Mouse (Mus musculus): ENCODE results near the gene Tnpo3. TPM values are rescaled to one million over a fixed set of nuclear protein-coding genes. Genes with fewer than 3 reads are reported as not detected.
A peak's percentile ranks its signal among the peaks of the same experiment; 100 is the strongest.
"Not testable (repeated sequence)": the region's sequence is repeated elsewhere in the genome, so short reads cannot be mapped to it uniquely, and the experiment has no call there.

The Tnpo3 gene
- polyA plus RNA-seq, 1 experiment from 2014 or later, result 85.4 TPM

GRCm38 (mm10) chr6:29622273-29622672 is 12.6 kb upstream of the Tnpo3 start:
- WGBS, result 52% methylated on average over 6 of the region's 6 CpGs
- Histone ChIP-seq H3K4me3 (replicated peaks; ENCODE audit: low read length) (no peak overlapping the region), H3K27ac (no peak overlapping the region), H3K27me3 (ENCODE audit: control insufficient read depth, insufficient read depth, low read length) (no peaks in the 10 kb centered on the region), H3K9ac (no peak overlapping the region), H3K9me3 (ENCODE audit: control insufficient read depth, low read length) (no peaks in the 10 kb centered on the region), H3K4me2 (replicated peaks) (no peak overlapping the region), H3K36me3 (replicated peaks; ENCODE audit: control insufficient read depth, insufficient read depth) (no peaks in the 10 kb centered on the region), H3K4me1 (replicated peaks; ENCODE audit: control insufficient read depth, insufficient read depth, low read length) (no peaks in the 10 kb centered on the region)
- ATAC-seq (ENCODE audit: low FRiP score) (no peak), DNase-seq (ENCODE audit: low spot score) (no peak)

GRCm38 (mm10) chr6:29620840-29621543 is 11.3 kb upstream of the Tnpo3 start:
- Histone ChIP-seq H3K9ac (no peak overlapping the region), H3K4me1 (replicated peaks; ENCODE audit: control insufficient read depth, insufficient read depth, low read length) (no peaks in the 10 kb centered on the region), H3K4me2 (replicated peaks) (no peak overlapping the region), H3K36me3 (replicated peaks; ENCODE audit: control insufficient read depth, insufficient read depth) (no peaks in the 10 kb centered on the region), H3K27ac (no peak overlapping the region), H3K9me3 (ENCODE audit: control insufficient read depth, low read length) (no peaks in the 10 kb centered on the region), H3K4me3 (replicated peaks; ENCODE audit: low read length) (no peak overlapping the region), H3K27me3 (ENCODE audit: control insufficient read depth, insufficient read depth, low read length) (no peaks in the 10 kb centered on the region)
- no peak for ATAC-seq (ENCODE audit: low FRiP score)
- 67% methylated on average over 17 of the region's 17 CpGs for WGBS
- DNase-seq (ENCODE audit: low spot score), result no peak

- DNase-seq (ENCODE audit: low spot score) (no peak), ATAC-seq (ENCODE audit: low FRiP score) (no peak)
- H3K9me3 ChIP-seq (ENCODE audit: control insufficient read depth, low read length), result no peaks in the 10 kb centered on the region
- H3K9ac ChIP-seq, result no peak overlapping the region
- no peak overlapping the region for H3K27ac ChIP-seq
- no peak overlapping the region for H3K4me2 ChIP-seq (replicated peaks)
- WGBS, result 56% methylated on average over 3 of the region's 3 CpGs
- H3K27me3 ChIP-seq (ENCODE audit: control insufficient read depth, insufficient read depth, low read length), result no peaks in the 10 kb centered on the region
- no peaks in the 10 kb centered on the region for H3K36me3 ChIP-seq (replicated peaks; ENCODE audit: control insufficient read depth, insufficient read depth)
- no peaks in the 10 kb centered on the region for H3K4me1 ChIP-seq (replicated peaks; ENCODE audit: control insufficient read depth, insufficient read depth, low read length)
- no peak overlapping the region for H3K4me3 ChIP-seq (replicated peaks; ENCODE audit: low read length)
Observed at GRCm38 (mm10) chr6:29620176-29620575, 10.5 kb upstream of the Tnpo3 start.

DNA sequence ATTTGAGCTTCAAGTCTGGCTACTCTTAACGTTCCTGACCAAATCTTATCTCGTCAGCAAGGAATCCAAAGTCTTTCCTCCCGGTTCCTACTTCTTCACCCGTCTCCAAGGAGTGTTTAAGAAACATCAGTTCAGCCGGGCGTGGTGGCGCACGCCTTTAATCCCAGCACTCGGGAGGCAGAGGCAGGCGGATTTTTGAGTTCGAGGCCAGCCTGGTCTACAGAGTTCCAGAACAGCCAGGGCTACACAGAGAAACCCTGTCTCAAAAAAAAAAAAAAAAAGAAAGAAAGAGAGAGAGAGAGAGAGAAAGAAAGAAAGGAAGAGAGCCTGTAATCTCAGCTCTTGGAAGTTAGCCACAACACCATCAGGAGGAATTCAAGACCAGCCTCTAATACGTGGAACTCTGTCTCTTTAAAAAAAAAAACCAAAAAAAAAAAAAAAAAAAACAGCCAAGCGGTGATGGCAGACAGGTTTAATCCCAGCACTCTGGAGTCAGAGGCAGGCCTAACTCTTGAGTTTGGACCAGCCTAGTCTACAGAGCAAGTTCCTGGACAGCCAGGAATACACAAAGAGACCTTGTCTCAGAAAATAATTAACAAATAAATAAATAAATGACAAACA is 443 bp upstream of the Tnpo3 start:
- not testable (repeated sequence) for DNase-seq (ENCODE audit: low spot score); H3K36me3 ChIP-seq (replicated peaks; ENCODE audit: control insufficient read depth, insufficient read depth); H3K27me3 ChIP-seq (ENCODE audit: control insufficient read depth, insufficient read depth, low read length); H3K9me3 ChIP-seq (ENCODE audit: control insufficient read depth, low read length); ATAC-seq (ENCODE audit: low FRiP score)
- peaks cover 24% of the 10 kb centered on the region for H3K4me1 ChIP-seq (replicated peaks; ENCODE audit: control insufficient read depth, insufficient read depth, low read length)
- peak overlapping the region; percentile 91 for H3K9ac ChIP-seq
- H3K27ac ChIP-seq, result peak overlapping the region; percentile 85
- WGBS, result 34% methylated on average over 13 of the region's 13 CpGs
- peak overlapping the region; percentile 95 for H3K4me3 ChIP-seq (replicated peaks; ENCODE audit: low read length)
- H3K4me2 ChIP-seq (replicated peaks), result peak overlapping the region; percentile 87

GRCm38 (mm10) chr6:29600188-29600587 is 9.5 kb downstream of the Tnpo3 start:
- no peak overlapping the region for H3K4me3 ChIP-seq (replicated peaks; ENCODE audit: low read length)
- H3K36me3 ChIP-seq (replicated peaks; ENCODE audit: control insufficient read depth, insufficient read depth), result no peaks in the 10 kb centered on the region
- H3K9ac ChIP-seq, result no peak overlapping the region
- ATAC-seq (ENCODE audit: low FRiP score) (no peak), DNase-seq (ENCODE audit: low spot score) (no peak)
- H3K4me1 ChIP-seq (replicated peaks; ENCODE audit: control insufficient read depth, insufficient read depth, low read length), result 0 out of 2 replicates have a peak, but pooled peaks cover 3% of the 10 kb centered on the region
- H3K27ac ChIP-seq, result no peak overlapping the region
- no peaks in the 10 kb centered on the region for H3K9me3 ChIP-seq (ENCODE audit: control insufficient read depth, low read length)
- H3K4me2 ChIP-seq (replicated peaks), result no peak overlapping the region
- H3K27me3 ChIP-seq (ENCODE audit: control insufficient read depth, insufficient read depth, low read length), result no peaks in the 10 kb centered on the region

- H3K9ac ChIP-seq, result no peak overlapping the region
- no peaks in the 10 kb centered on the region for H3K27me3 ChIP-seq (ENCODE audit: control insufficient read depth, insufficient read depth, low read length)
- 0 out of 2 replicates have a peak, but pooled peaks cover 3% of the 10 kb centered on the region for H3K4me1 ChIP-seq (replicated peaks; ENCODE audit: control insufficient read depth, insufficient read depth, low read length)
- H3K4me3 ChIP-seq (replicated peaks; ENCODE audit: low read length), result no peak overlapping the region
- no peak for ATAC-seq (ENCODE audit: low FRiP score)
- no peak overlapping the region for H3K4me2 ChIP-seq (replicated peaks)
- DNase-seq (ENCODE audit: low spot score), result no peak
- no peak overlapping the region for H3K27ac ChIP-seq
- H3K36me3 ChIP-seq (replicated peaks; ENCODE audit: control insufficient read depth, insufficient read depth), result no peaks in the 10 kb centered on the region
- H3K9me3 ChIP-seq (ENCODE audit: control insufficient read depth, low read length), result no peaks in the 10 kb centered on the region
- 79% methylated on average over 2 of the region's 2 CpGs for WGBS
Observed at GRCm38 (mm10) chr6:29595656-29596055, 14.0 kb downstream of the Tnpo3 start.

GRCm38 (mm10) chr6:29581202-29581601 is 28.5 kb downstream of the Tnpo3 start:
- no peak for DNase-seq (ENCODE audit: low spot score)
- Histone ChIP-seq H3K27ac (no peak overlapping the region), H3K9ac (no peak overlapping the region), H3K4me1 (replicated peaks; ENCODE audit: control insufficient read depth, insufficient read depth, low read length) (no peaks in the 10 kb centered on the region), H3K36me3 (replicated peaks; ENCODE audit: control insufficient read depth, insufficient read depth) (peaks cover 92% of the 10 kb centered on the region), H3K4me3 (replicated peaks; ENCODE audit: low read length) (no peak overlapping the region), H3K27me3 (ENCODE audit: control insufficient read depth, insufficient read depth, low read length) (no peaks in the 10 kb centered on the region), H3K4me2 (replicated peaks) (no peak overlapping the region), H3K9me3 (ENCODE audit: control insufficient read depth, low read length) (no peaks in the 10 kb centered on the region)
- 99% methylated on average over 3 of the region's 3 CpGs for WGBS
- no peak for ATAC-seq (ENCODE audit: low FRiP score)

DNA sequence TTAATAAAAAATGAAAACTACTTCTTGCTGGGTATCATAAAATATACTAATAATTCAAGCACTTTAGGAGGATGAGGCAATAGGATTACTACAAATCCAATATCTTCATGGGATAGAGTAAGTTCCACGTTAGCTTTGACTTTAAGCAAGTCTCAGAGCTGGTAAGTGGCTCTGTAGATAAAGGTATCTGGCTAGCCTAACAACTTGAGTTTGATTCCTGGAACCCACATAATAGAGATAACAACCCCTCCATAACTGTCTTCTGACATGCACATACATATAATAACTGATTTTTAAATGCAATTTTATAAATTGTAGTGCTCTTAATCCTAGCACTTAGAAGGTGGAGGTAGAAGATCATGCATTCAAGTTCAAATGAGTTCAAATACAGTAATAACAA is 28.9 kb downstream of the Tnpo3 start:
- DNase-seq (ENCODE audit: low spot score) (no peak), ATAC-seq (ENCODE audit: low FRiP score) (no peak)
- 100% methylated on average over 1 of the region's 1 CpGs for WGBS
- Histone ChIP-seq H3K36me3 (replicated peaks; ENCODE audit: control insufficient read depth, insufficient read depth) (peaks cover 90% of the 10 kb centered on the region), H3K9me3 (ENCODE audit: control insufficient read depth, low read length) (no peaks in the 10 kb centered on the region), H3K27me3 (ENCODE audit: control insufficient read depth, insufficient read depth, low read length) (no peaks in the 10 kb centered on the region), H3K4me1 (replicated peaks; ENCODE audit: control insufficient read depth, insufficient read depth, low read length) (no peaks in the 10 kb centered on the region), H3K9ac (no peak overlapping the region), H3K4me3 (replicated peaks; ENCODE audit: low read length) (no peak overlapping the region), H3K27ac (no peak overlapping the region), H3K4me2 (replicated peaks) (no peak overlapping the region)

DNA sequence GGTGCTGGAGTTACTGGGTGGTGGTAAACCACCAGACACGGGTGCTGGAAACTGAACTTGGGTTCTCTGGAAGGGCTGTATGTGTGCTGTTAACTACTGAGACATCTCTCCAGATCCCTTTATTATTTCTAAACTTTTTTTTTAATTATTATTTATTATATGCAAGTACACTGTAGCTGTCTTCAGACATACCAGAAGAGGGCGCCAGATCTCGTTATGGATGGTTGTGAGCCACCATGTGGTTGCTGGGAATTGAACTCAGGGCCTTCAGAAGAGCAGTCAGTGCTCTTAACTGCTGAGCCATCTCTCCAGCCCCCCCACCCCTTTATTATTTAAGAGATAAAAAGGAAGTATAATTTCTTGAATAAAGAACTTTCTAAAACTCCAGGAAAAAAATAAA is 33.3 kb downstream of the Tnpo3 start:
- not testable (repeated sequence) for DNase-seq (ENCODE audit: low spot score); H3K4me3 ChIP-seq (replicated peaks; ENCODE audit: low read length); H3K9me3 ChIP-seq (ENCODE audit: control insufficient read depth, low read length); H3K27ac ChIP-seq; H3K9ac ChIP-seq; ATAC-seq (ENCODE audit: low FRiP score); H3K4me2 ChIP-seq (replicated peaks); H3K27me3 ChIP-seq (ENCODE audit: control insufficient read depth, insufficient read depth, low read length); H3K4me1 ChIP-seq (replicated peaks; ENCODE audit: control insufficient read depth, insufficient read depth, low read length)
- WGBS, result 89% methylated on average over 3 of the region's 3 CpGs
- H3K36me3 ChIP-seq (replicated peaks; ENCODE audit: control insufficient read depth, insufficient read depth), result peaks cover 93% of the 10 kb centered on the region

Measured in hindbrain, embryonic 14.5 days (tissue).